Mouse (Mus musculus): ENCODE measurements at regions not wholly inside any gene's neighbourhood (a gene's known extent, or its start where the extent isn't known, plus 50 kb on each side); places are given as distances from the start of the nearest gene placed in this dataset.
"Not testable (repeated sequence)": the region's sequence is repeated elsewhere in the genome, so short reads cannot be mapped to it uniquely, and the experiment has no call there.

DNA sequence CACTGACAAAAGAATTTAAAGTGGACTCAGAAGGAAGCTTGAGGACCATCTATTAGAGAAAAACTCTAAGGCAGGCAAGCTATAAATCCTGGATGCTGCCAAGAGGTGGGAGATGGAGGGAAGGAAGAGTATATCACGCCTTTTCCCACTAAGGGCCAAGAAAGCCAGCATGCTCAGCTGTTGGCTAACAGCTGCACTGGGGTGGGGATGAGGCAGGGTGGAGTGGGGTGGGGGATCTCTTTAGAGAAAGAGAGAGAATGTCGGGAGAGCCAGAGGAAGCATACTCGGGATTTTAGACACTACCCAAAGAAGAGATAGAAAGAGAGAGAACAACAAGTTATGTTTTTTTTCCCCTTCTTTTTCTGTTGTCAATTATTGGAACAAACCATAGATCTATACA is 115.2 kb upstream of the Shb start:
- DNase-seq (ENCODE audit: low read depth, low spot score): no peak

- DNase-seq (ENCODE audit: low read depth, low spot score): no peak
These were observed 110.3 kb upstream of the Shb start for GRCm38 (mm10) chr4:45642604-45643003.

DNA sequence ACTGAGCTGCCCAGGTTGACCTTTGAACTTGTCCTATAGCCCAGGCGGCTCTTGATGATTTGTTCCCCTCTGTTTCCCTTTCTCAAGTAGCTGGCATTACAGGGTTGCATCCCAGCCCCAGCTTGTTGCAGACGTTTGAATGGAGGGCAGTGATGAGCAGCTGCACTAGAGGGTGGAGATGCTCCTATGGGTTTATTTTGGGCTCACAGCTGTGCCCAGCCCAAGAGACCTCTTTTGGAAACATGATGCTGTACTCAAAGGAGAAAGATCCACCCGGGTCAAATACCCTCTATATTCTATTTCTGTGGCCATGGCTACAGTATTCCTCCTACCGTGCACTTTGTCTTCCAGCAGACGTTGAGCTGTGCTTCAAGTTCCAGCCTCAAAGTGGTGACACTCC is 109.0 kb upstream of the Shb start:
- DNase-seq (ENCODE audit: low read depth, low spot score): peak; percentile 58

DNA sequence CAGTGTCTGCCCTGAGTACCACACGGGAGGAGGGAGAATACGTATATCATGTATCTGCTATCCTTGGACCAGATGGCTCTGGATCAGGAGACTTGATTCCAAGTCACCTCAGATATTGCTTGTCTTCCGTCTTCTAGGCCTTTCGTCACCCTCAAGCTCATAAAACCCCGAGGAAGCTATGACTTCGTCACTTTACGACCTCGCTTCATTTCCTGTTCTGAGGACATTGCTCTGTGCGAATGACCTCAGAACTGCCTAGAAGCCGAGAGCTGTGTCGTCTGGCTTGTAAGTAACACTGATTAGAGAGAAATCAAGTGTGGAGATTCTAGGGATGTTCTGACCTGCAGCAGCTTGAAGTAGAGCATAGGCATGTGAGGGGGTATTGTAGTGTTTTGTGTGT is 108.4 kb upstream of the Shb start:
- DNase-seq (ENCODE audit: low read depth, low spot score): no peak

DNA sequence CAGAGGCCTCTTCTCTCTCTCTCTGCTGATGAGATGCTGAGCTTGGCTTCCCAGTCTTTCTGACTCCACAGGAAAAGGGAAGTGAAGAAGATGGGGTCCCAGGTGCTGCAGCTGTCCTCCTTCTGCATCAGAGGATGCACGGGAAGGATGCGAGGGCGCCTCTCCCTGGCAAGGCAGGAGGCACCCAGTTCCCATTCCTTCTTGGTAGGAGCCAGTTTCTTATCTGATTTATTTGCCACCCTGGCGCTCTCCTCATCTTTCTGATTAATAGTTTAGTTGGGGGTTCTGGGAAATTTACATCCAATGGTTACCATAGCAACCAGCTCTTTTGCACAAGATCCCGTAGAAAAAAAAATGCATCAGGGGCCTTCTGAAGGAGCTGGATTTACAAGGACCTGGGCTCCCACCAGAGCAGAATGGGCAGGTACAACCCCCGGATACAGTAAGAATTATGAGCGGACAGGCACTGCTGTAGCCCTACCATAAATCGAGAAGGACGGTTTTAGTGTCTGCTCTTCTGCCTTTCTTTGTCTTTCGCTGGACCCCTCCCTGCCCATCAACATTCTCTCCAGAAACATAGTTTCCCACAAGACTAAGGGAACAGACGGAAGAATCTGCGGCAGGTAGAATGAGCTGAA is 107.2 kb upstream of the Shb start:
- peak; percentile 60 for DNase-seq (ENCODE audit: low read depth, low spot score)

- DNase-seq (ENCODE audit: low read depth, low spot score): peak; percentile 30
These were observed 106.1 kb upstream of the Shb start for GRCm38 (mm10) chr4:45638411-45638810.

DNA sequence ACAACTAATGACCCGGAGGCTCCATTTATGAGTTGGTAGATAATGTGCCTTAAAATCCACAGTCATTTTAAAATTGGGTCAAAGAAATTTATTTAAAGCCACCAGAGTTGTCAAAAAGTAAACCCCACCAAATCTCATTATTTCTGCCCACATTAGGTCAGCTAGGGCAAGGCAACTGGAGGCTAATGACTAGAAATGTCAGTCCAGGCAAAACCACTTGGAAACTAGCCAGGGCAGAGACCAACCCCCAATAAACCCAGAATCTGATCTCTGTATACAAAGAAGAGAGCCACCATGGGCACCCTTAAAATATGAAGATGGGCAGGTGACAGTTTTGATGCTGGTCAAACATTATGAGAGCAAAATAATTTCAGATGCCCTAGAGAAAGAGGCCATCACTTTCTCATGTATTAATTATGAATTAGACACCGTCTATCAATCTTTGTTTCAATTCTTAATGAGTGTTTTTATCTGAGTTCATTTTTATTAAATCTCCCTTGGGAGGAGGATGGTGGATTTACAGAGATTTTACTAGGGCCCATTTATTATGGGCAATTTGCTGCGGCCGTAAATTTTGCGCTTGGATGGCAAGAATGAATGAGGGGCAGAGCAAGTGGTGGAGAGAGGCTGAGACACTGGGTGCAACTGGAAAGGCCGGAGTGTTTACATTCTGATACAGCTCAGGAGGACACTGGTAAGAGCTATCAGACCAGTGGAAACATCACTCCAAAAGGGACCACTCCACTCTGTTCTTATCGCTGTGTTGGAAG is 99.2 kb upstream of the Shb start:
- no peak for DNase-seq (ENCODE audit: low read depth, low spot score)

GRCm38 (mm10) chr4:45625633-45626032 is 93.4 kb upstream of the Shb start:
- peak; percentile 38 for DNase-seq (ENCODE audit: low read depth, low spot score)

GRCm38 (mm10) chr4:45622017-45622416 is 89.7 kb upstream of the Shb start:
- DNase-seq (ENCODE audit: low read depth, low spot score): peak; percentile 5

GRCm38 (mm10) chr4:45617126-45617525 is 84.9 kb upstream of the Shb start:
- no peak for DNase-seq (ENCODE audit: low read depth, low spot score)

DNA sequence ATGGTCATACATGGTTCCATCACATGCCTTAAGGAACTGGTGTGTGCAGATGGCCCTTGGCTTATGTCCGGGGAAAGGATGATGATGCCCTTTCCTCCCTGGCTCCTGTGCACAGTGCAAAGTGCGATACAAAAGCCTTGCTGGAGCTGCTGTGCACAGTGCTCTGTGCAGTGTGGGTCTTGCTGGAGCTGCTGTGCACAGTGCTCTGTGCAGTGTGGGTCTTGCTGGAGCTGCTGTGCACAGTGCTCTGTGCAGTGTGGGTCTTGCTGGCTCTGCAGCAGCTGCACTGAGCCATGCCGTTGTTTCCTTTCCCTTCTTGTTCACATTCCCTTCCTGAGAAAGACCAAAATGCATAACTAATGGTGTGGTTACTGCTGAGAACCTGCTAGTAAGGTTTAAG is 81.2 kb upstream of the Shb start:
- DNase-seq (ENCODE audit: low read depth, low spot score): not testable (repeated sequence)

DNA sequence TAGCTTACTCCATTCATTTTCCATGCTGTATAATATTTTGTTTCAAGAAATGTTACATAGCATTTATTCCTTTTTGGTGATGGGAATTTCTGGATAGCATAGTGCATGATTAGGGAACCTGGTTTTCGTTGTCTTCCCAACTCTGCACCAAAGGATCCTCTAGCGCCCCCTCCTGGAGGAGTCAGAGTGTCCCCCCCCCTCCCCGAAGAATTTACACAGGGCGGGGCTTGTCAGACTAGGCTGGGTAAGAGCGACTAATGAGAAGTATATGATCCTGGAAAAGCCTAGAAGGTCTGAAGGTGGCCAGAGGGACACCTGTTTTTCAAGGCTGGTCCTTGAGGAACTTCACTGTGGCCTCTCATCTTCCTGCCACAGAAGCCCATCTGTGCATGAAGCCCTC is 79.9 kb upstream of the Shb start:
- DNase-seq (ENCODE audit: low read depth, low spot score): peak; percentile 50

DNA sequence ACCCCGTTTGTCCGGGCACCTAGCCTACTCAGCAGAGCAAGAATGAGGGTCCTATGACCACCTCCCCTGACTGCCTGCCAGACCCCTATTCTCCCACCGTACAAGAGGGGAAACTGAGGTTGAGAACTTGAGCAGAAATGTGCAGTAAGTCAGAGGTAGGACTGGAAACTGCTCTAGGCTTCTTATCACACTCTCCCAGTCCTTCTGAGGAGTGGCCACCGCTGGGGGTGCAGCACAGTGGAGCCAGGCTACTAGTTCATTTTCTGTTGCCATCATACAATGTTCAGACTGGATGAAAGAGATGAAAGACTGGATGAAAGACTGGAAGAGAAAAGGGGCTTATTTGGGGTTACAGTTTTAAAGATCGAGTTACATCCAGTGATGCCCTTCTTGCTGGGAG is 78.7 kb upstream of the Shb start:
- DNase-seq (ENCODE audit: low read depth, low spot score): no peak

- no peak for DNase-seq (ENCODE audit: low read depth, low spot score)
These were observed 74.3 kb upstream of the Shb start for GRCm38 (mm10) chr4:45606578-45606977.

- DNase-seq (ENCODE audit: low read depth, low spot score): peak; percentile 43
These were observed 73.4 kb upstream of the Shb start for GRCm38 (mm10) chr4:45605681-45606080.

- DNase-seq (ENCODE audit: low read depth, low spot score): no peak
These were observed 72.1 kb upstream of the Shb start for GRCm38 (mm10) chr4:45604271-45604800.

GRCm38 (mm10) chr4:45600520-45600919 is 68.2 kb upstream of the Shb start:
- DNase-seq (ENCODE audit: low read depth, low spot score): peak; percentile 11

DNA sequence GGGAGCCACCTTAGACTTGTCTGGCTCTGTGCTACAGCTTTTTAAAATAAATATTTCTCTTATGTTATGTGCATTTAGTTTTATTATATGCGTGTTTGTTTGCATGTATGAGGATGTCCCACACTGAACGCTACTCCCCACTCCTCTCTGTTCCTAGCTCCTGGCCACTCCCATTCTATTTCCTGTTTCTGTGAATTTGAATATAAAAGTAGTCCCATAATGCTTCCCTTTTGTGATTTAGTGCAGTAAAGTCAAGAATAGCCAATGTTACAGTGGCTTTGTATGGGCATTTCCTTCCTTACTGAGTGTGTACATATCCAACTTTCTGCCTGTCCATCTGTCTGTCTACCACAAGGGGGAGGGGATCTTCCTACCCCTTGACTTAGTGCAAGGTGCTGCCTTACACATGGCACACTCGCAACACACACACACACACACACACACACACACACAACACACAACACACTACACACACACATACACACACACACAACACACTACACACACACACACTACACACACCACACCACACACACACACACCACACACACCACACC is 61.2 kb upstream of the Shb start:
- DNase-seq (ENCODE audit: low read depth, low spot score): no peak

DNA sequence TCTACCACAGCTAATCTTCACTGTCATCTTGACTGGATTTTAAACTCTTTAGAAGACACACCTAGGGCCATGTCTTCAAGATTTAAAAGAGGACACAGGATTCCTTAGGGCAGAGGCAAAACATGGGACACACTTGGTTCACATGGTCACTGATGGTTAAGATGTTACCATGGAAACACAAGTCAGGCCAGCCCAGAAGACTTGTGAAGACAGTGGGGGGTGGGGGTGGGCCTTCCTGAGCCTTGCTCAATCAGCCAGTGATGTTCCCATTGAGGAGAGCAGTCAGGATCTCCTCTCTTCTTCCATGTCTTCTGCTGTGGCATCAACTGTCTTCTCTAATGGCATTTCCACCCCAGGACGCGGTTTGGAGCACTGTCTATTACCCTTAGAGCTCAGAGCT is 60.5 kb upstream of the Shb start:
- no peak for DNase-seq (ENCODE audit: low read depth, low spot score)

DNA sequence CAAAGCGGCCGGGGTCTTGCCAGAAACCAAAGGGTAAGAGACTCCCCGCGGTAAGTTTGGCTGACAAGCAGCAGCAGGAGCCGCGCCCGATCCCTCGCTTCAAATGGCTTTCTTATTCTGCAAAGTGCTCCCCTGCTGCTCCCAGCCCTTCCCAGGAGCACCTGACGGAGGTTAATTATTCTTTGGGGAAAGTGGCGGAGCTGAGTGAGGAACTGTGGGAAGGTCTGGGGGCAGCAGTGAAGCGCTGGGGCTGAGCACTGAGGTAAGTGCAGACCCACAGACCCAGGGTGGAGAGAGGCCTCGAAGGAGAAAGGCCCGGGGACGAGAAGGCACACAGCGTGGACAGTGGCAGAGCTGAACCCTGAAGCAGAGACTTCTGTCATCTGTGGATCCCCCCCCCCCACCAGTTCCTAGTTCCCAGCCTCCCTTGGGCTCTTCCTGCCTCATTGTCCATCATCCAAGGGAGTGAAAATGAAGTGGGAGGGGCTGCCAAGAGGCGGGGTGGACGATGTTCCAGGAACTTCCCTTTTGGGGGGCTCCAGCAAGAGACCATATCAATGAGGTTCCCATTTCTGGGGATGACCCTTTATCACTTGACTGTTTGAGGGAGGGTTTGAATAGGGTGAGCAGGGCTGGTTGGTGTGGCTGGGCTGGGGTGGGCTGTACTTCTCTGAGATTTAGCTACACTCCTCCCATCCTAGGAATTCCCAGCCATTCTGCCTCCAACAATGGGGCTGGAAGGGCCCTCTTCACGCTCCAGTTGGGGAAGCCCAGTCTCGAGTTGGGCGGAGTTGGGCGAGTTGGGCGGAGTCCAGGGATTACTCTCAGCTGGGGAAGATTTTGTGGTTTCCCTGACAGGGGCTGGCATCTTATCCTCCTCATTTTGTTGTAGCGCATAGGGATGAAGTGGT is 59.4 kb upstream of the Shb start:
- no peak for DNase-seq (ENCODE audit: low read depth, low spot score)

DNA sequence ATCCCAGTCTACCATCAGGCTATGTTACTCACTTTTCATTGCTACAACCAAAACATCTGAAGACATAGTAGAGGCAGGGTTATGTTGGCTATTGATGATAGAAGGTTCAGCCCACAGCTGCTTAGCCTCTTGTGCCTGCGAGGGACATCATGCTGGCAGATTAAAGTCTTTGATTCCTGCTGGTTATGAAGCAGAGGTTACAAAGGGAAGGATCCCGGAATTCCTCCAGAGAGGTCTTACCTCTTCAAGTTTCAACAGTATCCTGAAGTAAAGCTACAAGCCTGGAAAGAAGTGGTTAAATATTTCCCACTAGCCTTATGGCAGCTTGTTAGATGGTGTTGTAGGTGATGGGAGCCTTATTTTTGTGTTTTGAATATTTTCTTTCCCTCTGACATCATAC is 58.6 kb upstream of the Shb start:
- no peak for DNase-seq (ENCODE audit: low read depth, low spot score)

DNA sequence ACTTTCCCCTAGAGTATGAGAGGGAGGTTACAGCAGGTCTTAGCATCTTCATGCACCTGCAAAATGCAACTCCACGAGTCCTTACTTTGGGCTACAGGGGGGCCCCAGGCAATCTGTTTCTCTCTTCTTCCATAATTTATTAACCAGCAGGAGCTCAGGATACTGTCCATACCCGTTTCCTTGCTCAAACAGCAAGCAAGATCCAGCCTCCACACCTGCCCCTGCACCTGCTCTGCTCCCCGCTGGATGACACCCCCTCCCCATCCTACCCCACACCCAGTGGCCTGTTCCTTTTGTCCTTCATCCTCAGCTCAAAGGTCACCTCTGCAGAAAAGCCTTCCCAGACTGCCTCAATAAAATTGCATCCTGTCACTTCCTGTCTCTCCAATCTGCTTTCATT is 56.1 kb upstream of the Shb start:
- no peak for DNase-seq (ENCODE audit: low read depth, low spot score)
